Mouse (Mus musculus) testis, adult 2 months (tissue): ENCODE data around the gene Cachd1. TPM values are rescaled to one million over a fixed set of nuclear protein-coding genes. Genes with fewer than 3 reads are reported as not detected.

Source experiments
- H3K27ac ChIP-seq: fragments of 200-500 bp; 2 replicates; pipeline ENCODE4 v1.5.1; 2012; ENCODE audit warnings: low read depth, low read length; ENCODE audit not compliant: control insufficient read depth, insufficient read depth
- H3K27me3 ChIP-seq: fragments of 200-500 bp; 2 replicates; pipeline ENCODE4 v1.6.1; 2012; ENCODE audit warnings: mild to moderate bottlenecking, low read length, moderate library complexity; ENCODE audit not compliant: control insufficient read depth, insufficient read depth
- H3K36me3 ChIP-seq: fragments of 200-500 bp; 2 replicates; pipeline ENCODE4 v1.6.1; 2012; ENCODE audit warnings: mild to moderate bottlenecking, low read length; ENCODE audit not compliant: control insufficient read depth, insufficient read depth
- H3K4me1 ChIP-seq: fragments of 200-500 bp; 2 replicates; pipeline ENCODE4 v1.6.1; 2012; ENCODE audit warnings: low read length; ENCODE audit not compliant: control insufficient read depth, insufficient read depth
- H3K4me3 ChIP-seq: fragments of 200-500 bp; 2 replicates; pipeline ENCODE4 v1.5.1; 2012; ENCODE audit warnings: low read depth, mild to moderate bottlenecking, low read length, moderate library complexity, mixed read lengths; ENCODE audit not compliant: control insufficient read depth
- CTCF ChIP-seq: fragments of 200-500 bp; IDR thresholded peaks from 2 replicates; pipeline ENCODE4 v1.5.1; 2012; ENCODE audit warnings: low read depth, mild to moderate bottlenecking, inconsistent platforms, low read length, moderate library complexity; ENCODE audit not compliant: control insufficient read depth, insufficient read depth, insufficient replicate concordance
- POLR2A ChIP-seq: fragments of 200-500 bp; IDR thresholded peaks from 2 replicates; pipeline ENCODE4 v1.6.1; 2012; ENCODE audit warnings: low read depth, mild to moderate bottlenecking, inconsistent platforms, low read length, moderate library complexity; ENCODE audit not compliant: control insufficient read depth
- polyA plus RNA-seq: library from polyadenylated mRNA; depleted of rRNA; stranded (reverse); fragments of >200 nt; gene quantifications from 2 replicates; pipeline ENCODE4 v1.2.3, GENCODE M21; 2012

Gene Cachd1
- polyA plus RNA-seq, 1 experiment: 10.0 TPM

DNA sequence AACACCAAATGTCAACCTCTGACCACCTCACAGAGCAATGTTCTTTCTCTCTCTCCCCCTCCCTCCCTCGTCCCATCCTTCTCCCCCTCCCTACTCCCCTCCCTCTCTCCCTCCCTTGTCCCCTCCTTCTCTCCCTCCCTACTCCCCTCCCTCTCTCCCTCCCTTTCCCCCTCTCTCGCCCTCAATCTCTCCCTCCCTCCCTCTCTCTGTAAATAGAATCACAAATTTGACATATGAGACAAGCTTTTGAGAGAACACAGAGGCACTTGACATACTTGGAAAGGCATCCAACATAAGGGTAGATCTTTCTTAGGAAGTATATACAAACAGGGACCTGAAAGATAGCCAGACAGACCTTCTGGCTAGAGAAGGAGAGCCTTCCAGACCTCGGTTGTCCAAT is 138.1 kb downstream of the Cachd1 start:
- H3K4me1 ChIP-seq: no peaks in the 10 kb centered on the region
- TF ChIP-seq CTCF: no peak
- no peak for TF ChIP-seq POLR2A
- H3K36me3 ChIP-seq: no peaks in the 10 kb centered on the region
- no peaks in the 10 kb centered on the region for H3K27me3 ChIP-seq
- no peak overlapping the region for H3K4me3 ChIP-seq
- no peak overlapping the region for H3K27ac ChIP-seq

GRCm38 (mm10) chr4:100915093-100915492 is 138.6 kb downstream of the Cachd1 start:
- H3K4me1 ChIP-seq: no peaks in the 10 kb centered on the region
- TF ChIP-seq CTCF (no peak), POLR2A (no peak)
- H3K4me3 ChIP-seq: no peak overlapping the region
- H3K27ac ChIP-seq: no peak overlapping the region
- no peaks in the 10 kb centered on the region for H3K36me3 ChIP-seq
- H3K27me3 ChIP-seq: no peaks in the 10 kb centered on the region

- H3K4me1 ChIP-seq: no peaks in the 10 kb centered on the region
- H3K27ac ChIP-seq: no peak overlapping the region
- TF ChIP-seq CTCF (no peak), POLR2A (no peak)
- no peak overlapping the region for H3K4me3 ChIP-seq
- H3K36me3 ChIP-seq: no peaks in the 10 kb centered on the region
- no peaks in the 10 kb centered on the region for H3K27me3 ChIP-seq
Observed at GRCm38 (mm10) chr4:100917511-100917910, 141.0 kb downstream of the Cachd1 start.

DNA sequence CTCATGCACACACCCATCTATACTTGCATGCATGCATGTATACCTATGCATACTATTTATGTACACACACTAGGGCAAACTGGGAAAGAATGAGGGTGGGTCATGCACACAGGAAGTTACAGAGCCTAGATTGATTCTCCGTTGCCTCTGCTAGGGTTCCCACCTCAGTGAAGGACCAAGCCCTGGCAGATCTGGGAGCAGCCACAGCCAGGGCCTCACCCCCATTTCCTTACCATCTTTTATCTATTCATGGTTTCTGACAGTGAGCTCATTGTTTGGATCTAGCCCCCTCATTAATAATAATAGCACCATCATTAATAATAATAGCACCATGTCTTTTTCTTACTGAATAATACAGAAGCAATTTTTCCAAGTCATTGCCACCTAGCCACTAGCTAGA is 143.9 kb downstream of the Cachd1 start:
- H3K4me3 ChIP-seq: no peak overlapping the region
- no peaks in the 10 kb centered on the region for H3K4me1 ChIP-seq
- H3K27me3 ChIP-seq: no peaks in the 10 kb centered on the region
- H3K27ac ChIP-seq: no peak overlapping the region
- H3K36me3 ChIP-seq: no peaks in the 10 kb centered on the region
- TF ChIP-seq POLR2A (no peak), CTCF (no peak)

DNA sequence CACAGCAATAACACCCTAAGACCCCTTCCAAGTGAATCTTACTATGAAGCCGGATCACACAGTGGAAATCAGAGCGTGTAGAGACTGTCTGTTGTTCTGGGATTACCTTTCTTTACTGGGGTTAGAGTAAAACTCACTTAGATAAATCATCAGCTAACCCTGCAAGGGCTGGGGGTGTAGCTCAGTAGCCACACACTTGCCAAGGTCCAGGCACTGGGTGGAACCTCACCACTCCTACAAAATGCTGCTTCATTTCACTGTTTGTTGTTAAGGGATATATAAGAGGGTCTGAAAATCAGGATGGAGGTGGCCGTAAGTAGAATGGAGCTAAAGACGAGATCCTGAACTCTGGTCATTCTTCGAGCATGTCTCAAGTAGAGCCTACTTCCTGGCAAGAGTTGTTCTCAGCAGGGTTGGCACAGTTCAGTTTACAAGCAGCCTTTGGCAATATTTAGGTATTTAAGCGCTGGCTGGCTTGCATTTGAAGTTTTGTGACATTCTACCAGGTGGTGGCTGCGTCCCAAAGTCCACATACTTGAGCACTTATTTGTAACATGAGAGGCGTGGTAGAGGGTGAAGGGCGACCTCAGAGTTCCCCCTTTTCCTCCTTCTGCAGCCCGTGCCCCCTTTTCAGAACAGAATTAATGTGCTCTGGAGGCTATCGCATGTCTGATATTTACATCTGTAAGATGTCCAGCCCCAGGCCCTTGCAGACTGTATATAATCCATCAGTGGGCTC is 146.5 kb downstream of the Cachd1 start:
- Histone ChIP-seq H3K27me3 (no peaks in the 10 kb centered on the region), H3K4me1 (no peaks in the 10 kb centered on the region), H3K27ac (no peak overlapping the region), H3K36me3 (no peaks in the 10 kb centered on the region), H3K4me3 (no peak overlapping the region)
- TF ChIP-seq CTCF (no peak), POLR2A (no peak)

DNA sequence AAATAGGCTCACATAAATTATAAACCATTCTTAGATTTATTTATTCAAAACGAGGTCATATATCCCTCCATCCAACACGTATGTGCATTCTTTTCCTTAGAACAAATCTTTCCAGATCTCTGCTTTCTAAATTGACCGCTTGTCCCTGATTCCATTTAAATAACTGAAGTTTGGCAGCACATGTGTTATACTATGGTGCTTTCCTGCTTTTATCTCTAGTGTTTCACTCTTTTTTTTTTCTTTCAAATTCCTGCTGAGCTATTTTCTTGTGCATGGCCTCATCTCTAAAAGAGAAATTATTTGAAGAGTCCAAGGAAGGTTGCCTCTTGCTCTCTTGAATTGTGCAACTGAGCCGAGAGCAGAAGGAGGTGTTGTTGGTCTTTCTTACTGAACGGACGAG is 147.1 kb downstream of the Cachd1 start:
- no peaks in the 10 kb centered on the region for H3K4me1 ChIP-seq
- TF ChIP-seq POLR2A: no peak
- no peak for TF ChIP-seq CTCF
- H3K4me3 ChIP-seq: no peak overlapping the region
- no peak overlapping the region for H3K27ac ChIP-seq
- H3K36me3 ChIP-seq: no peaks in the 10 kb centered on the region
- H3K27me3 ChIP-seq: no peaks in the 10 kb centered on the region

DNA sequence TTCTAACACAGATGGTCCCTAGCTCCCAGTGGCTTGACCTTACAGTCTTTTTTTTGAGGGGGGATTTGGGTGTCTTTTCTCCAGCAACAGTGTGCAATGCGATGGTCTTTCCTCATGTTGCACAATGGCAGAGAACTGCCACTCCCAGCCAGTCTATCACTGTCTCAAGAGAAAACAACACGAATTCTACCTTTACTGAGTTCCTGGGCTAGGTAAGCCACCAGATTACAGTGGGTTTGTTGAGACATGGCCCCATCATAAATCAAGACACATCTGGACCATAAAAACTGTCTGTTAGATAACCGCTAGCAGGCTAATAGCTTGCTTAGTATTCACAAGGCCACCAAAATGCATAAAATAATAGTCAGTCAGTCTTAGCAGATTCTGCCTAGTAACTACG is 147.8 kb downstream of the Cachd1 start:
- H3K4me1 ChIP-seq: no peaks in the 10 kb centered on the region
- H3K27me3 ChIP-seq: no peaks in the 10 kb centered on the region
- no peaks in the 10 kb centered on the region for H3K36me3 ChIP-seq
- H3K27ac ChIP-seq: no peak overlapping the region
- no peak for TF ChIP-seq POLR2A
- no peak for TF ChIP-seq CTCF
- no peak overlapping the region for H3K4me3 ChIP-seq

- H3K4me1 ChIP-seq: no peaks in the 10 kb centered on the region
- H3K36me3 ChIP-seq: no peaks in the 10 kb centered on the region
- no peaks in the 10 kb centered on the region for H3K27me3 ChIP-seq
- H3K4me3 ChIP-seq: no peak overlapping the region
- TF ChIP-seq POLR2A (no peak), CTCF (no peak)
- no peak overlapping the region for H3K27ac ChIP-seq
Observed at GRCm38 (mm10) chr4:100925153-100925552, 148.7 kb downstream of the Cachd1 start.
